Mouse (Mus musculus) limb, embryonic 12.5 days (tissue): Measurements from ENCODE around the gene Mpp3. TPM values are rescaled to one million over a fixed set of nuclear protein-coding genes. Genes with fewer than 3 reads are reported as not detected.
"Not testable (repeated sequence)": the region's sequence is repeated elsewhere in the genome, so short reads cannot be mapped to it uniquely, and the experiment has no call there.

Source experiments
- ATAC-seq: fragments of 200-750 bp; cut with Nextera tagmentation; 2 replicates; pipeline ENCODE4 v1.8.0; 2017; ENCODE audit warnings: low read depth, moderate TSS enrichment; ENCODE audit not compliant: insufficient number of reproducible peaks, insufficient read depth, low FRiP score, low TSS enrichment
- H3K27ac ChIP-seq: fragments of 300-500 bp; sonication (generic); 2 replicates; pipeline ENCODE4 v1.5.1; 2016; ENCODE audit warnings: mild to moderate bottlenecking, moderate library complexity
- H3K27me3 ChIP-seq: fragments of 300-500 bp; sonication (generic); 2 replicates; pipeline ENCODE4 v1.6.1; 2016; ENCODE audit warnings: mild to moderate bottlenecking, moderate library complexity
- H3K36me3 ChIP-seq: fragments of 300-500 bp; sonication (generic); 2 replicates; pipeline ENCODE4 v1.6.1; 2016; ENCODE audit warnings: mild to moderate bottlenecking, moderate library complexity
- H3K4me1 ChIP-seq: fragments of 300-500 bp; sonication (generic); replicated peaks from 2 replicates; pipeline ENCODE4 v1.6.1; 2016
- H3K4me2 ChIP-seq: fragments of 300-500 bp; sonication (generic); 2 replicates; pipeline ENCODE4 v1.6.1; 2016; ENCODE audit warnings: mild to moderate bottlenecking, moderate library complexity
- H3K4me3 ChIP-seq: fragments of 300-500 bp; sonication (generic); replicated peaks from 2 replicates; pipeline ENCODE4 v1.5.1; 2016; ENCODE audit warnings: mild to moderate bottlenecking
- H3K9ac ChIP-seq: fragments of 300-500 bp; sonication (generic); replicated peaks from 2 replicates; pipeline ENCODE4 v1.6.1; 2016; ENCODE audit warnings: mild to moderate bottlenecking, moderate library complexity
- H3K9me3 ChIP-seq: fragments of 300-500 bp; sonication (generic); 2 replicates; pipeline ENCODE4 v1.6.1; 2016; ENCODE audit warnings: mild to moderate bottlenecking, moderate library complexity
- WGBS: fragments of 180-500 bp; shearing (Covaris S2); methylation state at CpG from one replicate; pipeline ENCODE4 v1.1.7; 2016; 5-methylcytosine and 5-hydroxymethylcytosine counted together
- polyA plus RNA-seq: library from polyadenylated mRNA; unstranded; fragments of >200 nt; fragmentation: Nextera tagmentation; extraction: Ambion mirVana; gene quantifications from 2 replicates; pipeline ENCODE4 v1.2.1, GENCODE M21; 2016

Mpp3 gene
- polyA plus RNA-seq, 1 experiment from 2014 or later = 16.3 TPM

DNA sequence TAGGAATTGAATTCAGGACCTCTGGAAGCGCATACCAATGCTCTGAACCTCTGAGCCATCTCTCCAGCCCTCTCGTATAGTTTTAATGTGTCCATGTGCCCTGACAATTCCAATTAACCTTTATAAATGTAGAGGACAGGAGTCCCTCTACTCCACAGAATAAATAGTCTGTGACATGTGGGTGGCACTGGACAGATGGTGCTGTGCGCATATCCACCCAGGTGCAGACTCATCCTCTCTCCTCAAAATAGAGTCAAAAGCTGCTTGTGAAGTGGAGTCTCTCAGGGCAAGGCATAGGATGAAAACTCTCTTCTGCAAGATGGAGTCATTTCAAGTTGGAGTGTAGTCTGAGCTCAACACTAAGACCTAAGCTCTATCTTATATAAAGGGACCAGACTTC, 38.0 kb downstream of the Mpp3 start:
- no peak for ATAC-seq
- H3K4me3 ChIP-seq = no peak overlapping the region
- 79% methylated on average over 3 of the region's 3 CpGs for WGBS
- H3K4me2 ChIP-seq = no peak overlapping the region
- H3K27ac ChIP-seq = no peak overlapping the region
- H3K36me3 ChIP-seq = no peaks in the 10 kb centered on the region
- H3K4me1 ChIP-seq = peaks cover 2% of the 10 kb centered on the region; the same call in 1 of the 2 replicates
- H3K9me3 ChIP-seq = no peaks in the 10 kb centered on the region
- no peak overlapping the region for H3K9ac ChIP-seq
- H3K27me3 ChIP-seq = peaks cover 9% of the 10 kb centered on the region; the same call in 1 of the 2 replicates

DNA sequence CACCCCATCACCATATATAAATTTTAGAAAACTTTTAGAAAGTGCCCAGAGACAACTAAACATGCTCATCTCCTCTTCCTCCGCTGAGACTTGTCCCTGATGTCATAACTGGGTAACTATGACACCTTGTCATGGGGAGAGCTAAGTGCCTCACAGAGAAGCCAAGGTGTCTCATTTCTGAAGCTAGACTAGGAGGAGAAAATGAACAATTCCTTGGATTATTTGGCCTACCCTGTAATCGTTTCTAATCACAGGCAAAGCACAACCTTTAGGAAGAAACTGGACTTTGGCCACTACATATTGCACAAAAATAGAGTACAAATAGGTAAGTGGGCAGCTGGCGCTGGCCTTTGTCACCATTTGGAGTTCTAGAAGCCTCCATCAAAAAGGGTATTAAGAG, 41.3 kb downstream of the Mpp3 start, which contains the start of gene Dusp3:
Gene Dusp3 (minus strand): TSS at position 101 of the 400 bp plus-strand sequence.
- Histone ChIP-seq H3K4me3 (no peak within 1 kb of the TSS), H3K27me3 (peaks cover 13% of the 10 kb centered on the region), H3K4me1 (peaks cover 23% of the 10 kb centered on the region), H3K9ac (no peak within 1 kb of the TSS), H3K9me3 (no peaks in the 10 kb centered on the region), H3K4me2 (no peak within 1 kb of the TSS; the same call in 1 of the 2 replicates), H3K36me3 (no peaks in the 10 kb centered on the region), H3K27ac (no peak within 1 kb of the TSS)
- WGBS = 88% methylated on average over 3 of the region's 3 CpGs
- no peak for ATAC-seq

DNA sequence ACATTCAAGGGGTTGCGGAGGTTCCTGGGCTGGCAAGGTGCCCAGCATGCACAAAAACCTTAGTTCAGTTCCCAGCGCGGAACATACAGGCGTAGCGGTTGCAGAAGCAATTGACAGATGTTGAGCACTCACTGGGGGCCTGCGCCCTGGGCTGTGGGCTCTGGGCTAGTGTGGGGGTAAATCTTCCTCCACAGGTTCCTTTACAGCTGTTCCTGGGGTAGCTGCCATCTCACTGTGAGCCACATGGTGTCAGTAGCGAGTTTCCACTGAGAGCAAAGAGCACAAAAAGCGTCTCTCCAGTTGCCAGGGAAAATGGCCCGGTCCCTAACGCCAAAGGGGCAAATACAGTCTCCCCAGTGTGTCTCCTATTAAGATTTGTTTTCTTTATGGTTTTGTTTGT, 42.3 kb downstream of the Mpp3 start:
- 9% methylated on average over 10 of the region's 10 CpGs for whole genome bisulfite sequencing

DNA sequence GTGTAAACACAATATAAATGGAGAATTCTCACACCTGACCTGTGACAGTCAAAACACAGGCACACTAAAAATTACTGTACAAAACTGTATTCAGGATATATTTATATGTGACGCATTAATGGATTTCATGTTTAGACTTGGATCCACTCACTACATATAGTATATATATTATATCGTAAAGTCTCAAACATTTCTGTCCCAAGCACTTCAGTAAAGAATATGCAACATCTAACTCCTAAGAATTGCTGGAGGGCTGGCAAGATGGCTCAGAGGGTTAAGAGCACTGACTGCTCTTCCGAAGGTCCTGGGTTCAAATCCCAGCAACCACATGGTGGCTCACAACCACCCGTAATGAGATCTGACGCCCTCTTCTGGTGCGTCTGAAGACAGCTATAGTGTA, 42.8 kb downstream of the Mpp3 start:
- not testable (repeated sequence) for H3K36me3 ChIP-seq, H3K9ac ChIP-seq, H3K4me3 ChIP-seq, ATAC-seq, H3K27ac ChIP-seq, H3K9me3 ChIP-seq
- Histone ChIP-seq H3K4me1 (peaks cover 23% of the 10 kb centered on the region), H3K27me3 (peaks cover 13% of the 10 kb centered on the region), H3K4me2 (peak overlapping the region; percentile 100; the same call in 1 of the 2 replicates)
- WGBS = 68% methylated on average over 6 of the region's 6 CpGs

More for the DNA sequence above, 42.3 kb downstream of the Mpp3 start:
- Histone ChIP-seq H3K4me3 (no peak overlapping the region), H3K4me1 (peaks cover 23% of the 10 kb centered on the region), H3K27ac (no peak overlapping the region), H3K9me3 (no peaks in the 10 kb centered on the region), H3K9ac (no peak overlapping the region), H3K27me3 (peaks cover 13% of the 10 kb centered on the region), H3K36me3 (no peaks in the 10 kb centered on the region), H3K4me2 (no peak overlapping the region; the same call in 1 of the 2 replicates)
- no peak for ATAC-seq

DNA sequence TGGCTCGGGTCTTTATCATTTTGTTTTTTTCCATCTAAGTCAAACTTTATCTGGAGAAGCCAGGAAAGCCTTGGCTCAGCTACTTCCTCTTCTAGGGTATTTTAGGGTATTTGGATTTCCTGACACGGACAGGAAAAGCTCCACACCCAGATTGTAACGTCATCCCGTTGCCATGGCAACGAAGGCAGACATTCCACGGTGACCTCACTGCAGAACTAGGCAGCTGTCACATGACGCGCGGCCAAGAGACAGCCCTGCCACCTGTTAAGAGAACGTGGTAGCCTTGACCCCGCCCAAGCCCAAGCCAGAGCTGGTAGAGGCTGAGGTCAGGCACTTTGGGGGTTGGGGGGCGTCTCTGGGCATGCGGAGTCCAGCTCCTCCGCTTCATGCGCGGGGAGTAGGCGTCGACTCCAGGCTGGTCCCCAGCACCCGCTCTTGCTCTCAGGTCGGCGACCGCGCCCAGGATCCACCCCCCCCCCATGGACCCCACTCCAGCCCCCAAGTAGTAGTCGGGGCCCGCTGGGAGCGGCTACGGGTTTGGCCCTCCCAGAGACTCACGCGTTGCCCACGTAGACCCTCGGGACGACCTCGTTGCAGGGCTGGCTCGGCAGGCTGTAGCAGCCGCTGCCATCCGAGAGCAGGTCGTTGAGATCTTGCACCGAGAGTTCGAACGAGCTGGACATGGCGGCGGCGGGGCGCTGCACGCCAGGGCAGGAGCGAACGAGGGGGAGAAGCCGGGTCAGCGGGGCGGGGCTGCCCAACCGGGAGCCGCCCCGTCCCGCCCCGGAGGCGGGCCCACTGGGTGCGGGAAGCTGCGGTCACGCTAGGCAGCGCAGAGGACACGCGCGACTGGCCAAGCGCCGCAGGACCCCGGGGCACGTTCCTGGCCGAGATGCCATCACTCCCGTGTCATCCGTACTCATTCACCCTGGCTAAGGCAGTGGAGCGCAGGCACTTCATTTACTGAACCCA, 43.9 kb downstream of the Mpp3 start, which contains the start of gene Cfap97d1:
Gene Cfap97d1 (plus strand): TSS at position 226 of the 972 bp plus-strand sequence.
- Histone ChIP-seq H3K4me3 (peak within 1 kb of the TSS; percentile 64), H3K27ac (peak within 1 kb of the TSS; percentile 64; the same call in 1 of the 2 replicates), H3K36me3 (no peaks in the 10 kb centered on the region), H3K4me2 (peak within 1 kb of the TSS; percentile 100), H3K9ac (peak within 1 kb of the TSS; percentile 65), H3K27me3 (peaks cover 13% of the 10 kb centered on the region), H3K4me1 (peaks cover 23% of the 10 kb centered on the region), H3K9me3 (no peaks in the 10 kb centered on the region)
- ATAC-seq = peak; percentile 63
- WGBS = 1% methylated on average over 71 of the region's 71 CpGs

DNA sequence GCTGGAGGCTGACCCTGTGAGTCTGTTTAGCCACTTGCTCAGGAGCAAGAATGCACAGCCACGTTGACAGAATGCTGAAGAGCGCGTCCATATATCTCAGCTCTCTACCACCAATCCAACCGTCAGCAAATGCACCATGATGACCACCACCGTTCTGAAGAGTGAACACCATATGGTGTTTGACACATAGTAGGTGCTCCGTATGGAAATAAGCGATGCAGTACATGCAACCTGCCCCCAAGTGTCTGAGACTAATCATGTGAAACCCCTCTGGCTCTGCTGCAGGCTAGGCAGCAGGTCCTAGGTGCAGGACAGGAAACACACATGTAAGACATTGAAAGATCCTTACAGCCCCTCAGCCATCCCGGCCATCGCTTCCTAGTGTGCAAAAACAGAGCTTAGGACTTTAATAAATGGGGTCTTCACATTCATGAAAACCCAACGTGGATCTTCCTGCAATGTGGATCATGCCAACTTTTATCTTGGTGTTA, 44.8 kb downstream of the Mpp3 start:
- no peak overlapping the region for H3K4me3 ChIP-seq
- WGBS = 75% methylated on average over 10 of the region's 10 CpGs
- no peaks in the 10 kb centered on the region for H3K9me3 ChIP-seq
- H3K36me3 ChIP-seq = no peaks in the 10 kb centered on the region
- H3K4me2 ChIP-seq = peak overlapping the region; percentile 100
- peaks cover 23% of the 10 kb centered on the region for H3K4me1 ChIP-seq
- H3K27me3 ChIP-seq = peaks cover 14% of the 10 kb centered on the region
- no peak overlapping the region for H3K9ac ChIP-seq
- no peak overlapping the region for H3K27ac ChIP-seq
- no peak; the same call in 1 of the 2 replicates for ATAC-seq

DNA sequence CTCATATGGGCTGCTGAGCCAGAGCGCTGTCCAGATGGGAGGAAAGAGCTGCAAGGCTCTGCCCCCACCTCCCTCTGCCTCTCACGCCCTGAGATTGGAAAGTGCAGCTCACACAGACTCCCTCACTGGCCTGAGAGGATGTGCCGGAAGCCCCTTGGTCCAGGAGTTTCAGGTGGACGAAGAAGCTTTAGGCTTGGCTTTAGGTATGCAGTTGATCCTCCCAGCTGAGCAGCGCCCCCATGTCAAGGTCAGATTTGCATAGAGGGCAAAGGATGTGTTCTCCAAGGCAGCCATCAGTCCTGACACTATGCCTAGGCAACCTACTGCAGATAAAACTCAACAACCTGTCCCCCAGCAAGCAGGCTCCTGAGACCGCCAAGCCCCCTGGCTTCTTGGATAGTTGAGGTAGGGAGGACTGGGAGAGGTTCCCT, 45.3 kb downstream of the Mpp3 start:
- Histone ChIP-seq H3K27me3 (peaks cover 14% of the 10 kb centered on the region), H3K4me2 (peak overlapping the region; percentile 100), H3K4me1 (peaks cover 23% of the 10 kb centered on the region), H3K9ac (no peak overlapping the region), H3K4me3 (no peak overlapping the region), H3K9me3 (no peaks in the 10 kb centered on the region), H3K36me3 (no peaks in the 10 kb centered on the region), H3K27ac (no peak overlapping the region)
- 51% methylated on average over 6 of the region's 6 CpGs for WGBS
- no peak for ATAC-seq

DNA sequence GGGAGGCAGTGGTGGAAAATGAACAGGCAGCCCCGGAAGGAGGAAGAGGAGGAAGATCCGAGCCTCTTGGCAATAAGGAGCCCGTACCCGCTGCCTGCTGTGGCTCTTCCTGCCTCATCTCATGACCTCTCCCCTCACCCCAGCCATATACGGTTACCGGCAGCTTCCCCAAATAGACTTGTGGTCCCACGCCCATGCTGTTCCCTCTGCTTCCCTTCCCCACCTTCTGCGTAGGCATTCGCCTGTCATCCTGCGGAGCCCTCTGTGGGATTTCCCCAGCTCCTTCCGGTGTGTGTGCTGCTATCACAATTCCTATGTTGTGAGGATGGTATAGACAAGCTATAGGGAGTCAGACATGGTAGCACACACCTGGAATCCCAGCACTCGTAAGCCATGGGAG, 46.4 kb downstream of the Mpp3 start:
- Histone ChIP-seq H3K4me2 (no peak overlapping the region), H3K4me3 (no peak overlapping the region), H3K4me1 (peaks cover 23% of the 10 kb centered on the region), H3K9ac (no peak overlapping the region), H3K36me3 (no peaks in the 10 kb centered on the region), H3K27ac (no peak overlapping the region), H3K27me3 (peaks cover 10% of the 10 kb centered on the region; the same call in 1 of the 2 replicates), H3K9me3 (no peaks in the 10 kb centered on the region)
- ATAC-seq = no peak
- 77% methylated on average over 12 of the region's 12 CpGs for WGBS

DNA sequence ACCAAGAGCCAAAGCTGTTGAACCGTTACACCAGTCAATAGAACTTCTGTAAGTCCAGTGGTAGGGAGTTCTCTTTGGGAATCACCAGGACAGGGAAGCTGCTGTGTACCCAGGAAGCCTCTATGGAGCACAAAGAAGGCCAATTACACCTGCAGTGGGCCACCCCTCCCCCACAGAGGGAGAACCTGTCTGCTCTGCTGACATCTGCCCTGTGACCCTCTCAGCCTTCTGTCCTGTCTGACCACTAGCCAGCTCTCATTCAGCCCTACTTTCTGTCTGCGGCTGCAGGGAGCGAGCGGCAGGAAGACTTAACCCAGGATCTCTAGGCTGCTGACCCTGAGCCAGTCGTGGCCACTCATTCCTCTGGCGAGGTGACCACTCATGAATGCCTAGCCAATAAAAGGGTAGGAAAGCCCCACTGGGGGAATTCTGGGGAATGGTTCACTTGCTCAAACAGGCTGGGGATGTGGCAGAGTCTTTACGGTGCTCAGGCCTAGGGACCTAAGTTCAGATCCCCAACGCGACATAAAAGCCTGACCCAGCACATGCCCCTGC, 47.6 kb downstream of the Mpp3 start:
- no peaks in the 10 kb centered on the region for H3K9me3 ChIP-seq
- H3K36me3 ChIP-seq = no peaks in the 10 kb centered on the region
- H3K4me2 ChIP-seq = no peak overlapping the region
- no peak overlapping the region for H3K9ac ChIP-seq
- ATAC-seq = no peak
- peaks cover 10% of the 10 kb centered on the region; the same call in 1 of the 2 replicates for H3K27me3 ChIP-seq
- peaks cover 21% of the 10 kb centered on the region for H3K4me1 ChIP-seq
- H3K27ac ChIP-seq = no peak overlapping the region
- no peak overlapping the region for H3K4me3 ChIP-seq
- 79% methylated on average over 9 of the region's 9 CpGs for WGBS

DNA sequence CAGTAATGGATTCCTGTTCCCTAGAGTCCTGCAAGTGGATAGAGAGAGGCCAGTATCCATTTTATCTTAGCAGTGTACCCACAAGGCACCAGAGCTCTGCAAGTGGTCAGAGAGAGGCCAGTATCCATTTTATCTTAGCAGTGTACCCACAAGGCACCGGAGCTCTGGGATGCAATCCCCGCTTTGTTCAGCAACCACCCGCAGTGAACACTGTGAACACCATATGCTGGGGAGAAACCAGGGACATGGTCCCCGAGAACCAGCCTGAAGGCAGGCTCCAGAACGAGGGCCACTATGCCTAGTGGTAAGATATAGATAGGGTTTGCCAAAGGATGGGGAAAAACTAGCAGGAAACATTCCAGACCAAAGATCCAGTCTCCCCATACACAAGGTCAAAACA, 49.1 kb downstream of the Mpp3 start:
- Histone ChIP-seq H3K27ac (no peak overlapping the region), H3K4me3 (no peak overlapping the region), H3K27me3 (0 out of 2 replicates have a peak, but pooled peaks cover 3% of the 10 kb centered on the region), H3K9ac (no peak overlapping the region), H3K4me2 (no peak overlapping the region), H3K9me3 (no peaks in the 10 kb centered on the region), H3K36me3 (no peaks in the 10 kb centered on the region), H3K4me1 (peaks cover 14% of the 10 kb centered on the region)
- ATAC-seq = no peak
- 80% methylated on average over 5 of the region's 5 CpGs for WGBS

DNA sequence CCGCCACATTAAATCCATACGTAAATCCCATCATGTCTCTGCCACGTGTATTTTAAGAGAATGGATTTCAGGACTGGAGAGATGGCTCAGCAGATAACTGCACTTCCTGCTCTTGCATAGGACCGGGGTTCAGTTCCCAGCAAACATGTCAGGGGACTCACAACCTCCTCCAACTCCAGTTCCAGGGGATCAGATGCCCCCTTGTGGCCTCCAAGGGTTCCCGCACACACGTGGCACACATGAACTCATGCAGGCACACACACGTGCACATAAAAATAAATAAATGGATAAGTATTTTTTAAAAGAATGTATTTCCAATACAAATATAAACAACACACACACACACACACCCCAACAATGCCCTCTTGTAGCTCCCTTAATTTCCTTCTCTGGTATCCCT, 51.3 kb downstream of the Mpp3 start:
- Histone ChIP-seq H3K4me2 (no peak overlapping the region), H3K9ac (no peak overlapping the region), H3K27me3 (0 out of 2 replicates have a peak, but pooled peaks cover 3% of the 10 kb centered on the region), H3K4me1 (peaks cover 17% of the 10 kb centered on the region), H3K27ac (no peak overlapping the region), H3K36me3 (no peaks in the 10 kb centered on the region), H3K9me3 (no peaks in the 10 kb centered on the region), H3K4me3 (no peak overlapping the region)
- WGBS = 92% methylated on average over 7 of the region's 7 CpGs
- no peak for ATAC-seq
